Mouse (Mus musculus) testis, postnatal 10 days (tissue): Measurements from ENCODE around the gene Gm20671.
"Not testable (repeated sequence)": the region's sequence is repeated elsewhere in the genome, so short reads cannot be mapped to it uniquely, and the experiment has no call there.

Experiments
- DNase-seq: peaks from one replicate; pipeline ENCODE4 v3.0.0; 2021; ENCODE audit warnings: low spot score

Gm20671 gene

DNA sequence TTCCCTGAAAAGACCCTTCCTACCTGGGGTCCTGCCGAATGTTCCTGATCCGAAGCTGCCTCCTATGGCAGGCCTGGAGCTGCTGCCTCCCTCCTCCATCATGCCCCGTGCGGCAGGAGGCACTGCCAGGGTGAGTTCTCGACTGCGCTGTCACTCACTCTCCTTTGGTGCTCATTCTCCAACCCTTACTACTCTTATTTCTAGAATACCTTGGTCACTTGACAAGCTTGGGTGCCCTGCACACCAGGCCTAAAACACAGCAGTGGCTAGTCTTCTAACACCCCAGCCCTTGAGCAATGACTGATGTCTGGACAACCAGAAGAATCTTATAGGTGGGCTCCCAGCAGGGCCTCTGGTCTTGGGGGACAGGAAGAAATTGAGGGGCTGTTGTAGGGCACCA, 93.0 kb downstream of the Gm20671 start:
- DNase-seq, result not testable (repeated sequence)

DNA sequence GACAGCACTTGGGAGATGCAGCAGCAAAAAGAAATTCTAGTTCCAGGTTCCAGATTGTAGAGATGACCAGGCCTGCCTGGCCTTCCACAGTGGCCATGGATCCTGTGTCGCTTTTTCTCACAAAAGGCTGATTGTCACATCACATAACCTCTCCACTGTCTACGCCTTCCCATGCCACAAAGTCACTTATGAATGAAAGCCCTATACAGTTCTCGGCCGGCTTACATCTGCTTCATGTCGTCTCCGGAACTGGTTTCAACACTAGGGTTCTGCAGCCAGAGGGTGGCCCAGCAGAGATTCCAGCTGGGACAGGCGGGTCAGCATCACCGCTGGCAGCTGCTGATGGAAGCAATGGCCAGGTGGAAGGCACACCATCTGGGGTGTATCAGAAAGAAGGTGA, 98.1 kb downstream of the Gm20671 start:
- no peak for DNase-seq

DNA sequence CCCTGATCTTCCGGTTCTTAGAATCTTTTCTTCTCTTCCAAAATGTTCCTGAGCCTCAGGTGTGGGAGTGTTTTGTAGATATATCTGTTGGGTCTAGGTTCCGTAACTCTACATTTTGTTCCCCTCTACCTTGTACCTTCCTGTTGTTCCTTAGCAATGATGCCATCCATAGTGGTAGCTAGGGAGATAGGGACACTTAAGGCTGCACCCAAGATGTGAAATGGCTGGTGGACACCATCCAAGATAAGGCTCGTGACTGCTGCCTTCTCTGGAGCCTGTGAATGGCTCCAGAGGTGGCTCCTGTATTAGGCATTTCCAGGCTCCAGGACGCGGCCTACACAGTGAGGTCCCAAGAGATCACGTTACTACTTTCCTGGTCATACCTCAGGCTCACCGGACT, 98.6 kb downstream of the Gm20671 start:
- no peak for DNase-seq

DNA sequence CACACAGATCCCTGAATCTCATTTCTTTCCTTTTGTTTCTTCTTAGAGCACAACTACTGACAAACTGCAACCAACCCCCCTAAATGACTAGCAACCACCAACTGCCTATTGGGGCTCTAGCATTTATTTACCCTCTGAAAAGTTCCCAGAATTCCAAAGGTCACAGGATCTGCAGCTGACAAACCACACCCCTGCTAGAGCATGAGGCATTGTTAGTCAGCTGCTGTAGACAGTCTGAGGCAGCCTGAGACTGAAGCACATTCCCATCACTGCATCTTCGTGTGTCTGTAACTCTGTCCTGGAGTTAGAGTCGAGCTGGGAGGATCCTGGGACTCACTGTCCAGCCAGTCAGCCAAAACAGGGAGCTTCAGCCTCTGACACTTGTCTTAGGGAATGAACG, 101.5 kb downstream of the Gm20671 start:
- DNase-seq, result not testable (repeated sequence)

DNA sequence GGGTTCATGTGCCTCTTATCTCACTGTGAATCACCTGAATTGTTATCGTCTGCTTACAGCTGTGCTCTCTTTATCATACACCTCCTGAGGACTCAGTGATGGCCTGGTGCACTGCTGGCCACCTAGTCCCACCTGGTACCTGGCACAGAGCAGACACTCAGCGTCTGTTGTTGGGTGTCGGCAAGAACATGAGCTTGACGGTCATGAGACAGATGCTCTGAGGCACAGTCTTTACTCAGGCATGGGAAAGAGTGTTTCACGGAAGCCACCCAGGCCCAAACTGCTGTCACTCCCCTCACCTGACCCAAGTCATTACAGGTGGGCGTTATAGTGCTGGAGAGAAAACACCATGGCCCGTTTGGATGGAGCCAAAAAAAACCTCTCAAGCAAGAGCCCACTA, 102.9 kb downstream of the Gm20671 start:
- no peak for DNase-seq

DNA sequence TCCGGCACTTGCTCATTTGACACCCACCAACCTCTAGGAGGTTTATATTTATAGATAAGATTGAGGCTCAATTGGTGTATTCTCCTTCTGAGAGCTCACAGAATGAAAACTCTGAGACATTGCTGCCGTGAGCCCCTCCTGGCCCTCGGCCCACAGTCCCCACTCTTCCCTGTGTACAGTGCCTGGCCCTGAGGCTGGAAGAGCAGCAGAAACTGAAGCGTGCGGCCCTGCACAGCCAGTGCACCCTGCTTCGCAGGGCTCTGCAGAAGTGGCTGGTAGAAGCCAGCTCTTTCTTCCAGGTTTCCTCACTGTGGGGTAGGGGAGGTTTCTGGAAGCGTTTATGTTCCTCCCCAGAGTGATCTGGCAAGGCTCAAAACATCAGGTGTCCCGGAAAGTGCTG, 104.2 kb downstream of the Gm20671 start:
- not testable (repeated sequence) for DNase-seq

DNA sequence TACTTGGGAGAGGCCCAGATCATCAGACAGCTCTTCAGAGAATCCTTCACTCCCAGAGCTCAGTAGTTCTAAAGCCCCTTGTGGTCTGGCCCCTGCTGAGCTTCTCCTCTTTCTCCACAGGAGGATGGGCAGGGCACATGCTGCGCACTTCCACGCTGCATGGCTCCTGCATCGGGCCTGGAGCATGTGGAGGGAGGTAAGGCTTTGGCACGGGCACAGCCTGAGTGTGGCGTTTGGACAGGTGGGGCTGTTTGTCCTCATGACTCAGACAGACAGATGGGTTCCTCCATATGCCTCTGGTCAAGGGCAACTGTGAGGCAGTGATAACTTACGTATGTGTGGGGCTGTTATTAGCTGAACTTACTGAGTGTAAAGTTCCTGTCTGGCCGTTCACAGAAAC, 104.6 kb downstream of the Gm20671 start:
- DNase-seq, result no peak

DNA sequence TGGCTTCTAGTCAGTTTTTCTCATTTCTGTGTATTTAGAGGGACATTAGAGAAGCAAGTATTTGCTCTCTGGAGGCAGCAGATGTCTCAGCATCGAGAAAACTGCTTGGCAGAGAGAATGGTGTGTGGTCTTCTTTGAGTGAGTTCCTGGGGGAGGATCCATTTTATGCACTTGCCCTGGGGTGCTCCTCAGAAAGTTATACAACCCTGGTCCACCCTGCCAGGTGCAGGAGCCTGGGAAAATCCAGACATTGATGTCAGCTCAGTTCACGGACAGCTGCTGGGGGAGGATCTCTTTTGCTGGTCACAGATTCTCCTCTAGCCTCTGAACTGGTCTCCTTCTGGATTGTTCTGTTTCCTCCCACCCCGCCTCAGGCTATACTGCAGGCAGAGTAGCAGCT, 105.6 kb downstream of the Gm20671 start:
- DNase-seq, result no peak

DNA sequence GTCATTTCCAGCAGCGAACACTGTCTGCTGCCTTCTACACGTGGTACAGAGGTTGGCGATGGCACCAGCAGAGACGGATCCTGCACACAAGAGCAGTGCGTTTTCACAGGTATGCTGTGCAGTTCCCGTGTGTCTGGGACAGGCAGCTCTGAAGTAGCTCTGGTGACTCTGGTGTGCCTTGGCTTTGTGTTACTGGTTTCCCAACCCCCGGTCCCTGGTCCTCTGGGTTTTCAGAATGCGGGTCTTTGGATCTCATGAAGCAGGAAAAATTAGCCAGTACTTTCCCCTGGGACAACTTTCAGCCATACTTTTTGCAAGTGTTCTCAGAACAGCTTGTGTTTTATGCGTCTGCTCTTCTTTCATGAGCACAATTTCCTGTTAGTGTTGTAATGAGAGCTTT, 106.5 kb downstream of the Gm20671 start:
- no peak for DNase-seq

DNA sequence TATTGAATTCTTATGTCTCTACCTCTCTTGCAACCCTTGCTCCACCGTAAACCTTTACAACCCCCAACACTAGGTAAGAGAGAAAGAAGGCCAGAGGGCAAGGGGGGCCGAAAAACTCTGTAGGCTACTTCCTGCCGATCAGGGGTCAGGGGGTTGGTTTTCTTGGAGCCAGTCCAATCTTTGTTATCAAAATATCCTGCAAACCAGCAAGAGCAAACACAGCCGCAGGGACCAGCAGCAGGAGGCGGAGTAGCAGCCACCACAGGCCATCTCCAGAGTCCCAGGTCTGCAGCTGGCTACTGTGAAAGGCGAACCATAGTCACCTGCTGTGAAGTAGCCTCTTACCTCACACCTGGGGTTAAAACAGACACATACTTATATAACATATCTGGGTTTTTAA, 108.0 kb downstream of the Gm20671 start:
- no peak for DNase-seq

DNA sequence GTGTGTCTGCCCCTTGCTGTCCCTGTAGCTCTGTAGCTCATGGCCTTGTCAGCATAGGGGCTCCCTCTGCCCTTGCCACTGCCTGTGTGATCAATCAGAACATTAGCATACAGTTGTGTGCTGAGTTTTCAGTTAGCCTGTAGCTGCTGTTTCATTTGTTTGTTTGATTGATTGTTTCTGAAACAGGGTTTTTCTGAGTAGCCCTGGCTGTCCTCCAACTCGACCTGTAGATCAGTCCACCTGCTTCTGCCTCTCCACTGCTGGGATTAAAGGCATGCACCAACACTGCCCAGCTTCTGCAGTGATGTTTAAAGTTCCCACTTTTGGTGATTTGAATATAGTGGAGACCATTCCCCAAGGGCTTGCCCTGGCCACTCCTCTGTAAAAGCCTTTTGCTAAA, 109.2 kb downstream of the Gm20671 start:
- DNase-seq, result no peak

DNA sequence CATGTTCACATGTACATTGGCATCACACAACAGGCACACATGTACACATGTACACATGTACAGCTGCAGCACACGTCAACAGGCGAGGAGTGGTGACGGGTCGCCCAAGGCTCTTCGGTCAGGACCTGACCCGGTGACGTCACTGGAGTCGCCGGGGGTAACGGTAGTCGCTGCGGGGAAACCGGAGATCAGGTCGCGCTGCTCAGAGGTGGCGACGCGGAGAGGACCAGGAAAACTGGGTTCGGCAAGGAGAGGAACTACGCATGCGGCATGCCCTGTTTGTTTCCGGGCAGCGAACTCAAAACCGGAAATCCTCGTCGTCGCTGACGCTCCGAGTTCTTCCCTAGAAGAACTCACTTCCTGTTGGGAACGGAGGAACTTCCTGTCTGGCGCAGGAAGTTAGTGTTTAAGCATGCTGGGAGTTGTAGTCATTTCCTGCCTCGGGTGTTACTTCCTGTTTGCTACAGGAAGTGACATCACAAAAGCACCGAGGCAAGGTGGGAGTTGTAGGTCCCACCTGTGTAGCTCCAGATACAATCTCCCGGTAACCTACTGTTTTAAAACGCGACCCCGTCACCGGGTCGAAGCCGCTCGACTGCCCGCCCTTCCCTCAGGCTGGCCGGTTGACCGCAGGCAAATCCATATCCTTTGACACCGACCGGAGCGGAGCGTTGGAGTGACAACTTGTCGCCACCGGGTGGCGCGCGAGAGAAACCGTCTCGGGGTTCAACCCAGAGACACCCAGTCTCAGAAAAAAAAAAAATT, 113.0 kb downstream of the Gm20671 start:
- peak; percentile 95 for DNase-seq

DNA sequence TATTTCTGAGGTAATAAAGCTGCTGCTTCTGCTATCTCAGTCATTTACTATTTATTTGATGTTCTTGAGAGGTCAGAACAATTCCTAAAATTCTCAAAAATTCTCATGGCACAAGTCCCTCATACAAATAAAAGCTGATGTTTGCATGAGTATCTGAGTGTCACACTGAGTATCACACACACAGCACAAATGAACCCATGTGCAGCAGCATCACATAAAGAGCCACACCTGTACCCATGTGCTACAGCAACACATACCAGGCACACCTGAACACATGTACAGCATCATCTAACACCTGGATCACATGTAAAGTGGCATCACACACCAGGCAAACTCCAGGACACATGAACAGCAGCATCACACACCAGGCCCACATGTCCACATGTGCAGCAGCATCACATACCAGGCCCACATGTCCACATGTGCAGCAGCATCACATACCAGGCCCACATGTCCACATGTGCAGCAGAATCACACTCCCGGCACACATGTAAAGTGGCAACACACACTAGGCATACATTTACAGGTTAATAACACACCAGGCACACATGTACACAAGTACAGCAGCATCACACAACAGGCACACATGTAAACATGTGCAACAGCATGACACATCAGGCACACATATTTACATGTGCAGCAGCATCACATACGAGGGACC, 113.7 kb downstream of the Gm20671 start:
- DNase-seq, result no peak

DNA sequence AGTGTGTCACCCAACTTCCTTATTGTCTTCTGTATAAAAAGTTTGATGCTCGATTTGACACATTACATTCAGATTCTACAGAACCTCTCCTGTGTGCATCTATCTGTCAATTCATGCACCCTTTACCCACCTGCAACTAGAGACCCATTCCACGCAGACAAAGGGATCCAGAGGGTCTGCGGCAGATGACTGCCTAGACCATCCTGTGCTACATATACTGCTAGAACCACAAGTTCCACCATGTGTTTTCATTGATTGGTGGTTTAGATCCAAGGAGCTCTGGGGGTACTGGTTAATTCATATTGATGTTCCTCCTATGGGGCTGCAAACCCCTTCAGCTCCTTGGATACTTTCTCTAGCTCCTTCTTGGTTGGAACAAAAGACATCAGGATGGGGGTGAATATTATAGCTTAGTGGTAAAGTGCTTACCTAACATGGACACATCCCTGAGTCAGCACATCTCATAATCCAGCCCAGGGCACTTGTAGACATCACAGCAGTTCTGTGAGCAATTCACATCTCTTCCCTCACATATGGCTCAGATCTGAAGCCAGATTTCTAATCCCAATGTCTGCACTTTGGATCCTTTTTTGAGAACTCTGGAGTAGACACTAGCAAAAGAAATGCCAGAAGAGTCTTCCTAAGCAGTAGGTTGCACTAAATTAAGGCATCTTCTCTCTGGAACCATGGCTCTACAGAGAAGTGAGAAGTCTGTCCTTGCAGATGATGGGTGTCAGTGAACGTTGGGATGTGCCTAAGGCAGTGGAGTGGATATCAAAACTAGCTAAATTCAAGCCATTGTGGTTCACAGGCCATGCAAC, 114.5 kb downstream of the Gm20671 start:
- no peak for DNase-seq

DNA sequence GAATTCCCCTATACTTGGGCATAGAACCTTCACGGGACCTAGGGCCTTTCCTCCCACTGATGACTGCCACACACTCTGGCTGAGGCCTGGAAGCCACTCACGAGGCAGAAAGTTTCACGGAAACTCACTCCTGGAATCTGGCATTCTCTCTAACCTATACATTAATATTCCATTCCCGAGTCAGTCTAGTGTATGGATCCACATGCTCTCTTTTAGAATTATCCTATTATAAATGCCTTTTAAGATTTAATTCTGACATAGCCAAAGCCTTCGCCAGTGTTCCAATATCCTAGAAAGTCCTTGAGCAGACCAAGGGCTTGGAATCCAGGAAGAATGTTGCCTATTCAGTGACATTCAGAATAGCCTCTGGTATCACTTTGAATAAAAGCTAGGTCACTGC, 115.4 kb downstream of the Gm20671 start:
- no peak for DNase-seq

DNA sequence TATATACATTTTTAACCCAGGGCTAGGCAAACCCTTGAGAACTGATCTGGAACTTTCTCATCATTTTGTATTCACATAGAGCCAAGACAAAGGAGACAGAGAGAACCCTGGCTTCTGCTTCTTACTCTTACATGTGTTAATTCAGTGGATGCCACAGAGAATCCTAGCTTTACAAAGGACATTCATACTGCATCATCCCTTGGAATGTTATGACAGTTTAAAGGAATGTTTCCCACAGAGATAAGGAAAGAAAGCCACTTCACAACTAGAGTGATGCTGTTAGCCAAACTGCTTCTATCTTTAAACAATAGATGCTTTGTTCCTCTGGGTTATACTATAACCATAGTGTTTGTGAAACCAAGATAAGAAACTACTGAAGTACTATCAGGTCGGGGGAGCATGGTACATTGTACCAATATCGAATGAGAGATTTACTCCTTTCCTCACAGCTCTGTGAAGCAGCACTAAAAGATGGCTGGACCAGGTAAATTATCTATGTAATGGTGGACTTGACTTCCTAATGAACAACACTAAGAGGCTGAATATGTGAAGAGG, 120.6 kb downstream of the Gm20671 start:
- no peak for DNase-seq

DNA sequence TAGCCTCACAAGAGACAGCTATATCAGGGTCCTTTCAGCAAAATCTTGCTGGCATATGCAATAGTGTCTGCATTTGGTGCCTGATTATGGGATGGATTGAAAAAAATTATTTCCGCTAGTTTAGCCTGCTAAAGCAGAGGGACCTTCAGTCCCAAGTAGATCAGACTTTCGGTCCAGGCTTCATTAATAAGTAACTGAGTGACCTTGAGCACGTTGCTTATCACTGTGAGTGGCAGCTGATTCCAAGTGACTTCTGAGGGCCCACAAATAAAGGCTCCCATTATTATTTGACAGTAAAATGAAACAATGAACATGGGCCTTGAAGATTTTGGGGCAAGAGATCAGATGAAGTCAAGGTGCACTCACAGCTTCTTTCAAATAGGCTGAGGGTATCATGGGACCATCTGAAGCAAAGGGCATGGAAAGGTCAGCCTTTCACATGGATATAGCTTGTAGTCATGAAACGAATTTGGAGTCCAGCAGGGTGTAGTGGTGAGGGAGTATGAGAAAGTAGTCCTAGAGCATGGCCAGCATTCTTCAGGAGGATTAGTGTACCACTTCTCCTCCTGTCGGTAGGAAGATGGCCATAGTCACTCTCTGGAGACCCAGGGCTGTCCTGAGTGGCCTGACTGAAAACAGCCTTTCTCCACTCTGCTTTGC, 129.6 kb downstream of the Gm20671 start:
- DNase-seq, result no peak

DNA sequence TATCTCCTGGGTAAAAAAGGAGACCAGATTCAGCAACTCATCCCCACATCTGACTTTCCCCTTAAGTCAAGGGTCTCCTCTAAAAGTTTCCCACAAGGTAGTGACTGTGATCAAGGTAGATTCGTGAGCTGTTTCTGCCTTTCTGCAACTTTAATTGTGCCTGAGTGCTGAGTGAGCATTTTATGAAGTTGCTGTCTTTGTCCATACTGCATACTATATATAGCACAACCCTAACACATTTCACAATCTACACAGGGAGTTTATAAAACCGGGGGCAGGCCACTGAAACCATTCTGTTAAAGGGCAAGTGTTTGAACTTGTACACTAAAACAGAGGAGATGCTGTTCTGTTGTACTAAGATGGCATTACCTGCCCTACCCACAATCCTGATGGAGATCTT, 133.5 kb downstream of the Gm20671 start:
- DNase-seq, result no peak
